Mouse (Mus musculus): ENCODE data around the gene Kazn.

The Kazn gene

DNA sequence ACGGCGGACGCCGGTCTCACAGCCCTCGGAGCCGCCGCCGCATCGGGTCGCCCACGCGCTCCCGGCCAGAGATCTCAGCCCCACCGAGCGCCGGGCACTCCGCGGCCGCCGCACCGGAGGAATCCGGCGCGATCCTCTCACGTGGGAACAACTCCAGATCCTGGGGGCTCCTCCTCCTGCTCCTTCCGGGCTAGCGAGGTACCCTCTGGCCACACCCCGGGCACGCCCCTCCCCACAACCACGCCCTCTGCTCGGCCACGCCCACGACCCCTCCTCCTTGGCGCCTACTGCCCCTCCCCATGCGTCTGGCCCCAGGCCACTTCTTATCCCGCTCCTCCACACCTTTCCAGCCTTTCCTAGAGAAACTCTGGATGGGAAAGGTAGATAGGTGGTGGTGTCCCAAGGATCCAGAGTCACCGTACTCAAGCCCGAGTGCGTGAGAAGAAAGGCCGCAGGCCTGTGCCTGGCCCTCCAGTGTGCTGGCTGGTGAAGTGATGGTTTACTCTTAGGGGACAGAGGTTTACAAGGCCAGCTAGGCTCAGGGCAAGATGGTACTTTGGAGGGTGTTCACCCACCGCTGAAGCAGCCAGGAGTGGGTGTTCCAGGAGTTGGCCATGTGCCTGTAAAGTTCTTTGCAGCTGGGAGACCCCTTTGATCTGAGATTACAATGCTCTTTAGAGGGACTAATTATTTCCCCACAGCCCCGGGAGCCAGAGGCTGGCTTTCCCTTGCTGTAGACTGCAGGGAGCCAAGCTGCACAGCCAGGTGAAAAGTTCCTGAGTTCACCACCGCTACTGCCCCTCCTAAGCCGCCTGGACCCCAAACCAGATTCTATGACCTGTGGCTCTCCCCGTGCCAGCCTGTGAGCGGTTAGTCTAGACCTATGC is at the start of gene Kazn:
Gene Kazn, minus strand, starts transcription at position 162 of the 887 bp plus-strand sequence.
- peak; percentile 89 for DNase-seq

DNA sequence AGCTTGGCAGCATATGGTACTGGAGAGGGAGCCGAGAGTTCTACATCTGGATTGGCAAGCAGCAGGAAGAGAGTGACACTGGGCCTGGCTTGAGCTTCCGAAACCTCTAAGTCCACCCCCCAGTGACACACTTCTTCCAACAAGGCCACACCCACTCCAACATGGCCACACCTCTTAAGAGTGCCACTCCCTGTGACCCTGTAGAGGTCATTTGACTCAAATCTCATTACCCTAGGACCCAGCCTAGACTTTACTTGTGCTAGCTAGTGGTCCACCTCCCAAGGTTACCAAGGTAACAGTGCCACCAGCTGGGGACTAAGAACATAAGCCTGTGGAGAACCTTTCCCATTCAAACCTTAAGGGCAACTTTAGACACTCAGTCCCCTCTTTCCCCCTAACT is 46.3 kb upstream of the Kazn start:
- no peak for DNase-seq

DNA sequence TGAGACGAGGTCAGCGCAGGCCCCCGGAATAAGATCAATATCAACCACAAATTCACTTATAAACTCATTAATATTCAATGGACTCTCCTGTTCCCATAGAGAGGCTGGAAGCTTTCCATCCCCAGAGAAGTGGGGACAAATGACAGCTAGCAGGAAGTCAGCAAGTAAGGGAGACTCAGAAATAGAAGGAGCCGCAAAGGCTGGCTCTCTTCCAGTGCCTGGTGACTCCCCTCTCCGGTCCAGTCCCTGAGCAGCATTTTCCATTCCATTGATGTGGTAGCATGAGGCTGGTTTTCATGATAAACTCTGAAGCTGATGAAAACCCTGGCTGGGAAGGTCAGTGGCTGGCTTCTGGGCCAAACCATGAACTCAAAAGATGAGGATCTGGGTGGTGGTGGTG is 44.7 kb upstream of the Kazn start:
- DNase-seq: no peak

GRCm38 (mm10) chr4:142278197-142278575 is 39.0 kb upstream of the Kazn start:
- no peak for DNase-seq

DNA sequence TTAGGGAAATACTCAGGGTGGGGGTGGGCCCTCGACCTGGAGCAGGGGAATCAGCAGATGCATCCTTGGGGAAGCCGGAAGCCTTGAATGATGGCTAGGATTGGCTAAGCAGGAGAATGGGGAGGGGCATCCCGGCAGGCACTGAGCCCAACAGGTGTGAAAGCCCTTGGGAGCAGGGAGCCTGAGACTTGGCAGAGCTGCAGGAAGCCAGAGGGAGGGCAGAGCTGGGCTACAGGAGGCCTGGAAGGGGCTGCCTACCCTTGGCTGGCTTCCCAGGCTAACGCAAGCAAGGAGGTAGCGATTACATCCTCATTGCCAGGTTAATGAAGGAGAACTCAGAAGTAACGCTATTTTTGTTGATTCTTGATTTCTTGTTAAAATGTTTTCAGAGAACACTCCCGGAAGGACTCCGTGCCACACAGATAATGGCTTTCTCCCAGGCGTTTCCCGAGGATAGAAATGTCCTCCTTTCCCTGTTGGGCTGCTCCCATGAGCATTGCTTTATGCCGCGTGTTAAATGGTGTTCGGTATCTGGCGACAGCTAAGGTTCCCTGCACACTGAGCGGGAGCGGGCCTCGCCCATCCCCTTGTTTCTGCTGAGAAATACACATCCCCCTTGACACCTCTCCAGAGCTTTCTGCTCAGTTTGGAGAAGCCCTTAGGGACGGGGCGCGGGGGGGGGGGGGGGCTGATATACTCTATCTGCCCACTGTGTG is 38.4 kb upstream of the Kazn start:
- DNase-seq: peak; percentile 7

GRCm38 (mm10) chr4:142275242-142275641 is 36.0 kb upstream of the Kazn start:
- peak; percentile 20 for DNase-seq

- DNase-seq: no peak
Observed at GRCm38 (mm10) chr4:142274441-142275234, 35.4 kb upstream of the Kazn start.

DNA sequence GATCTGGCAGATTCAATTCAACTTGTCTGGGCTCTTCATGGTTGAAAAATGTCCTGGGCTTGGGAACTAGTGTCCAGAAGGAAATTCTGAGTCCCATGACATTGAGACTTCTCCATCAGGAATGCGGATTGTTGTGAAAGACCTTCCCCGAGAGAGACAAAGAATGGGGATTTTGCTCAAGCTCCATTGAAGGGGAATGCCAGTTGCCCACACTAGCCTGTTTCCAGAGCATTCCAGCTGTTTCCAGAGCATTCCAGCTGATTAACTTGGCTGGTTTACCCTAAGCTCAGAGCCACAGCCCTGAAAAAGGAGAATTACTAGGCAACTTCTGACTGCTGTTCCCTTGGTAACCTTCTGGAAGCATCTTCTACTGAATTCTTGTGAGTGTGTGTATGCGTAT is 32.3 kb upstream of the Kazn start:
- no peak for DNase-seq

GRCm38 (mm10) chr4:142267832-142268231 is 28.6 kb upstream of the Kazn start:
- DNase-seq: no peak

DNA sequence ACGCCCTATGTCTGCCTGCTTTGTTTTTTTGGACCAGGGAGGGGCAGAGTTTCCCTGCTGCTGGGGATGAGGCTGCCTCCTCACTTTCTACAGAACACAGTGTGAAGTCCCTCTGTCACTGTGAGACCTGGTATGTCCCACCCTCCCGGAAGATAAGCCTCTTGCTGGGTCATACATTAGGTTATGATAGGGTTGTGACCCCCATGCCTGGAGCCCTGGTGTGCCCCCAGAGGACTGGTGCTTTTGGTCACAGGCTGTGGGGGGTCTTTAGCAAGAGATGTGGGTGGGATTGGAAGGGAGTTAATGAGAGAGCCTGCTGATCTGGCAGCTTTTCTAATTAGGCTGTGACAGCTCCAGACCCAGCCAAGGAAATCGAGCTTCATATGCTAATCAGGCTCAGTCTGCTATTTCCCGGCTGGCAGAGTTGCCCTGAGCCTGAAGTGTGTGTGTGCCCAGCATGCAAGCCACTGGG is 28.2 kb upstream of the Kazn start:
- DNase-seq: no peak

DNA sequence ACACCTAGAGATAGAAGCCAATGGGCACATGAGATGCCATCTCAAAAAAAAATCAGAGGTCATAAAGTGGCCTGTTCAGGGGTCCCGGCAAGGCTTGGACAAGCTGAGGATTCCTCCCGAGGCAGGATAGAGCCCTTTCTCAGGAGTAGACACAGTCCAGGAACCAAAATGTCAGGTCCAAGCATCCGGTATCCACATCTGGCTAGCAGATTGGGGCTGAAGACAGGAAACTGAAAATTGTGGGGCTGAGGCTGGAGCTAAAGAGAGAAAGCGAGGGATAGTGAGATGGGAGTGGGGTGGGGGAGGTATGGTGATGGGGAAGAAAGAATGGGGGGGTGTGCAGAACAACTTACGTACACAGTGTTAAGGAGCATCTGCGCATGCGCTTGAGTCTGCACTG is 25.1 kb upstream of the Kazn start:
- DNase-seq: no peak

DNA sequence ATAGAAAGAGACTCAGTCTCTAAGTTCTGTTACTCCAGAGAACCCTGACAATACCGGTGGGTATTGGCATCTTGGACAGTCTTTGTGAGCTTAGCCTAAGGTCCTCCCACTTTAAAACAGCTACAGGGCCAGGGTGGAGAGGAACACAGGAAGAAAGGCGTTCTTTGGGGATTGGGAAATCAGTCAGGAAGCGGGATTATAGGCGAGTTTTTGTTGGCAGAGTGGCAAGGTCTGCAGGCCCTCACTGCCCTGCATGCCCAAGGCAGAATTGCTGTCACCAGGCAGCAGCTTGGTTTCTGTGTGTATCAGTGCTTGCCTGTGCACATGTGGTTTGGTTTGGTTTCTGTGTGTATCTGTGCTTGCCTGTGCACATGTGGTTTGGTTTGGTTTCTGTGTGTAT is 22.5 kb upstream of the Kazn start:
- DNase-seq: no peak

- no peak for DNase-seq
Observed at GRCm38 (mm10) chr4:142258730-142259129, 19.5 kb upstream of the Kazn start.

DNA sequence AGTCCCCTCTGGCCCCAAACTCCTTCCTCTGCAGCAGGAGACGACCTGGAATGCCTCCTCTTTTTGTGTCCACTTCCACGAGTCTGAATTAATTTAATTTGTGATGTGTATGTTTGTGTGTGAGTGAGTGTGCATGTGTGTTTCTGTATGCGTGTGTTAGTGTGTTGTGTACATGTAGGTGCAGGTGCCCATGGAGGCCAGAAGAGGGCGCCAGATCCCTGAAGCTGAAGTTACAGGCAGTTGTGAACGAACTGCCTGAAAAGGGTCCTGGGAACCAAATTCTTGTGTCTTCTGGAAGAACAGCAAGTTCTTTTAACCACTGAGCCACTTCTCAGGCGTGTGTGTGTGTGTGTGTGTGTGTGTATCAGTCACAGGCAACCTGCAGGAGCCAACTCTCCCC is 14.9 kb upstream of the Kazn start:
- no peak for DNase-seq

DNA sequence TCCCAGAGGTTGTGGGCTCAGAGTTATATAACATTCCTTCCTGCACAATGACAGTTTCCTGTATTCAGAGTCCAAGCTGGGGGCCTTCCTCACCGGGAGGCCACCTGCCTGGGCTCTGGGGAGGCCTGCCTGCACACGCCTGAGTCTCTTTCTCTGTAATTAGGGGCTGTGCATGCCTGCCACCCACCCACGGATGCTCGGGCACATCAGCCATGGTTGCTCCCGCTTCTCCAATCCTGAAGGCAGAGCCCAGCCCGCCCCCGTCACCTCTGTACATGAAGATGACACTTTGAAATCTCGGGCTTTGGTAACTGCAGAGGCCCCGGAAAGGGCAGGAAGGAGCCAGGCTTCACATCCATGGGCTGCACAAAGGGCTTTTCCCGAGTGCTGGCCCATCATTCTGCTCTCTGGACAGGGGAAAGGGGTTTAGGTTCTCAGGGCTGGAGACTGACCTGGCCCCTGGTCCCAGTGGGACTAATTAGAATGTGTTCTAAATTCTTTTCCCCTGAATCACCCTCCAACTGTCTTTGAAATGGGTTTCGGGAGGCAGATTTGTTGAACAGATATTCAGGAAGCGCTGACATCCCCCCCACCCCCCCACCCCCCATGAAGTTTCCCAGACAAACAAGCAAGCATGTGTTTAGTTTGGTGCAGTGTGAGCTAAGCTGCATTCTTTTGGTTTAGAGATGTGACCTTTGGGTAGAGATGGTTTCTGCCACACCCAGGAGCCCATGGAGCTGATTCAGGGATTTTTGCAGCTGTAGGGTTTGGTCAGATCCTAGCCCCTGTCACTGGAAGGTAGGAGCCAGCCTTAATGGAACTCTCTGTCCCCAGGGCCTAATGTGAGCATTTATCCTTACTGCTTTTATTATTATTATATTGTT is 12.5 kb upstream of the Kazn start:
- no peak for DNase-seq

DNA sequence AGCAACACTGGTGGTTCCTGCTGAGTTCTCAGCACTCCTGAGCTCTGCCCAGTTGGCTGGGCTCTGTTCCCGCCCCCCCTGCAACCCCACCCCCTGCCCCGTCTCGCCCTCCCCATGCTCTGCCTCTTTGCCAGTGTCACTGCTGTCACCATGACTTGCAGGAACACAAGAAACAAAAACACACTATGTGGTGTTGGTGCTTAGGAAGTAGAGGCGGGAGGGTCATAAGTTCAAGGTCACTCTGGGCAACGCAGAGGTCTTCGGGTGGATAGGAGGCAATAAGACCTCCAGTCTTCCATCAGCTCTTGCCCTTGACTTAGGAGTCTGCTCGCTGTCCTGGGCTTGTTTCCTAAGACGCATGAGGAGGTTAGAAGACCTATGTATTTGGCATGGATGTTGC is 10.9 kb upstream of the Kazn start:
- DNase-seq: no peak

DNA sequence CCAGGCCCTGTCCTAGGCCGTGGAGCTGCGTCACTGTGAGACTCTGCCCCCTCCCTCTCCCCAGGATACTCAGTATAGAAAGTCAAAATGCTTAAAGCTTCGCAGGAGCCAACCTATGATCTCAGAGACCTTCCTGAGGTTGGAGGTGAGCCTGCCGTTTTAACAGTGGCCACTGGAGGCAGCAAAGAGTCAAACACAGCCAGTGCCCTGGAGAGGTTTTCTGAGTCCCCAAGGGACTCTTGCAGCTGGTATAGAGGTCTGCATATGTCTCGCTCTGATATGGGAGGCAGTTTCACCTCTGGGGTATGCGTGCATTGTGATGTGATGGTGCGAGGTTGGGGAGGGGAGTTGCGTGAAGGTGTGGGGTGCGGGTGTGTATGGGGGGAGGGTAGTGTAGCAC is 10.2 kb upstream of the Kazn start:
- DNase-seq: peak; percentile 80

DNA sequence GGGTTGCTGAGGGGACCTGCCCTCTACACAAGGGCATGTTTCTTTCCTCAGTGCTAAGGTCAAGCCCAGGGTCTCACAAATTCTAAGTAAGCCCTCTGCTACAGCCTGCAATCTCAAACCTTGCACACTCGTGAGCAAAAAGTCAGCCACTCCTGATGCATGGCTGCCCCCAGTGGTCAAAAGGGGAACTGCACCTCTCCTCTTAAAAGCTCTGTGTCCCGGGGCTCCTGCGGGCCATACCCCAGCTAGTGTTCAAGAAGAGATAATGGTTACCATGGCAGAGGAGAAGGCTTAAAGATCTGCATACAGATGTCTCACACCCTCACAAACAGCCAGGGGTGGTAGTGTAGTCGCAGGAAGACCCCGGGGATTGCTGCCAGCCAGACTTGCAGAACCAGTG is 9.2 kb upstream of the Kazn start:
- DNase-seq: peak; percentile 89

DNA sequence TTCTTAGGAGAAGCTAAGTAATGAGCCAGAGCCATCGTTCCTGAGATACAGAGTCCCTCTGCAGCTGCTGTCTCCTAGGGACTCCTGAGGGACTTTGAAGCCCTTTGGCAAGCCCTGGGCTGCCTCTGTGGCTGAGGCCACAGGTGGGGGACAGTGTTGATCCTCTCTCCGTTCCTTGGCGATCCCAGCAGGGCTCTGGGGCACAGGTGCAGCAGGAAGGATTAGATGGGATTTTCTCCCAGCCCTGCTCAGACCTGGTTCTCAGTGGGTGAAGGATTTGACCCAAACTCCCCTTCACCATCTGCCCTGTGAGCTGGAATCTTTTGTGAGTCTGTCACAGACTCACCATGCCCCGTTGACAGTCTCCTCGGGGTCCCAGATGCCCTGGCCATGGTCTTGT is 7.5 kb upstream of the Kazn start:
- DNase-seq: no peak

GRCm38 (mm10) chr4:142244641-142245040 is 5.4 kb upstream of the Kazn start:
- DNase-seq: no peak

- no peak for DNase-seq
Observed at GRCm38 (mm10) chr4:142242750-142243383, 3.7 kb upstream of the Kazn start.

DNA sequence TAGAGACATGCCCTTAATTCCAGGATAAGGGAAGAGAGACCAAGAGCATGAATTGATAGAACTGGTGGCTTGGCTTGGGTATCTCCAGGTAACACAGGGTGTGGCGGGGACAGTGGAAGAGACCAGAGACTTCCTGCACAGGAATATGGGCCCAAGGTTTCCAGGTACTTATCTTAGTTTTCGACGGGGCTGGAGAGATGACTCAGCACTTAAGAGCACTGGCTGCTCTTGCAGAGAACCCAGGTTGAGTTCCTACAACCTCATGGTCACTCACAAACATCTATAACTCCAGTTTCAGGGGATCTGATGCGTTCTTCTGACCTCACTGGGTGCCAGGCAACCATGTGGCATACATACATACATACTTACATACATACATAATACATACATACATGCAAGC is 3.0 kb upstream of the Kazn start:
- DNase-seq: no peak

Data from thymus, postnatal 4 days (tissue).